ENCODE assay signal across 18 mouse cellular contexts in the genomic region with DNA sequence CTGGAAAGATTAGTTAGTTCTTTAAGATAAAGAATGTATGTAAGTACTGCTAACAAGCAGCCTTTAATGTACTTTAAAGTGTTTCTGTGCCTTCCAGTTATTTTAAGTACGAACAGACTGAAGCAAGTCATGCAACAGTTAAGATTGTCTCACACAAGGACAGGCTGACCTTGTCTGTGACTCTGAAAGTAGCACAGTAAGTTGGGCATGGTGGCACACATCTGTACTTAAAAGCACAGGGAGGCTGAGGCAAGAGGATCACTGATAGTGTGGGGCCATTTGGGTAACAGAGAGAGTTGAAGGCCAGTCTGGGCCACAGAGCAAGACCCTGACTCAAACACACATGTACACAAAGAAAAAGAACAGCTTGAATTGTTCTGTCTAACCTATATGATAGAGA. TPM values are rescaled to one million over a fixed set of nuclear protein-coding genes. Genes with fewer than 3 reads are reported as not detected.
DNase-seq lines count a peak whose midpoint lies in the region; ATAC-seq and TF ChIP-seq lines count a peak whose summit lies in the region.
"Had no signal": no experiment of that assay in that cellular context is flagged by ENCODE, and none has a peak within 500 bp of the region (broad histone marks: within the 10 kb centered on the region; RNA-seq: fewer than 3 reads in every experiment).

No protein-coding gene starts in this region.

- H3K9ac ChIP-seq in heart, embryonic 14.5 days (ENCODE audit: low read length) = no peak overlapping the region
- H3K9ac ChIP-seq: embryonic facial prominence, embryonic 12.5 days; forebrain, embryonic 15.5 days; hindbrain, embryonic 13.5 days had no signal

- H3K9me3 ChIP-seq in heart, embryonic 14.5 days (ENCODE audit: control insufficient read depth, low read length) = no peaks in the 10 kb centered on the region
- H3K9me3 ChIP-seq: embryonic facial prominence, embryonic 12.5 days; forebrain, embryonic 15.5 days; hindbrain, embryonic 13.5 days had no signal

- H3K4me2 ChIP-seq in heart, embryonic 14.5 days (ENCODE audit: low read length) = no peak overlapping the region
- H3K4me2 ChIP-seq: embryonic facial prominence, embryonic 12.5 days; forebrain, embryonic 15.5 days; hindbrain, embryonic 13.5 days had no signal

- TF ChIP-seq CTCF in kidney, adult 2 months (conservative IDR thresholded peaks at IDR 0.05; ENCODE audit: insufficient read depth, insufficient read length, low read depth, low read length) = no peak

- no peaks in the 10 kb centered on the region for H3K27me3 ChIP-seq in heart, embryonic 14.5 days (ENCODE audit: control insufficient read depth, insufficient read depth, low read length)
- H3K27me3 ChIP-seq in kidney, adult 2 months (replicated peaks; ENCODE audit: control insufficient read depth, insufficient read depth, low read length) = no peaks in the 10 kb centered on the region
- H3K27me3 ChIP-seq: embryonic facial prominence, embryonic 12.5 days; forebrain, embryonic 15.5 days; hindbrain, embryonic 13.5 days; Patski had no signal

- peak; percentile 19 for DNase-seq in adrenal gland, adult 8-10 months
- DNase-seq in adrenal gland, postnatal 14 days = no peak
- DNase-seq in heart, adult 8-10 months (ENCODE audit: low spot score) = no peak
- DNase-seq in kidney, adult 2 months = peak; percentile 3
- DNase-seq in kidney, postnatal 36 days = no peak
- DNase-seq in ovary, adult 18-20 months (ENCODE audit: low spot score) = no peak
- DNase-seq: cerebellum, adult 11-12 months; cerebellum, adult 9-10 months; cerebellum, postnatal 25 days; gastrocnemius, postnatal 36 days; heart, adult 11 months; kidney, adult 11 months had no signal

- peaks cover 20% of the 10 kb centered on the region for H3K36me3 ChIP-seq in heart, embryonic 14.5 days (ENCODE audit: control insufficient read depth, insufficient read depth, low read length)
- no peaks in the 10 kb centered on the region for H3K36me3 ChIP-seq in kidney, adult 2 months (ENCODE audit: control insufficient read depth, insufficient read depth, low read length)

- 38% methylated on average over 1 of the region's 1 CpGs for WGBS in heart, embryonic 14.5 days
- 67% methylated on average over 1 of the region's 1 CpGs for WGBS in kidney, adult 2 months

- peak overlapping the region; percentile 79 to 84 for H3K27ac ChIP-seq in heart, embryonic 14.5 days (replicated peaks in 1 of 2; ENCODE audit: control insufficient read depth in 1 of 2, insufficient read depth in 1 of 2, low read depth in 2 of 2, low read length in 2 of 2)
- H3K27ac ChIP-seq in kidney, adult 2 months (ENCODE audit: insufficient read depth, low read depth, low read length) = no peak overlapping the region
- H3K27ac ChIP-seq: embryonic facial prominence, embryonic 12.5 days; forebrain, embryonic 15.5 days; hindbrain, embryonic 13.5 days; hindbrain, postnatal 0 days had no signal

- H3K4me3 ChIP-seq in heart, embryonic 14.5 days (ENCODE audit: control insufficient read depth in 1 of 2, insufficient read depth in 1 of 2, low read depth in 1 of 2, low read length in 2 of 2) = no peak overlapping the region
- H3K4me3 ChIP-seq in kidney, adult 2 months (ENCODE audit: insufficient read depth, low read depth, low read length) = no peak overlapping the region
- H3K4me3 ChIP-seq: embryonic facial prominence, embryonic 12.5 days; forebrain, embryonic 15.5 days; hindbrain, embryonic 13.5 days had no signal

- no peak for ATAC-seq in heart, embryonic 14.5 days (ENCODE audit: insufficient number of reproducible peaks, insufficient read depth, low FRiP score, low read depth)
- ATAC-seq: forebrain, embryonic 15.5 days; hindbrain, postnatal 0 days; Patski had no signal

- TF ChIP-seq POLR2A in kidney, adult 2 months (IDR thresholded peaks at IDR 0.05; ENCODE audit: low read depth, low read length) = no peak

- no peaks in the 10 kb centered on the region; a peak in 1 of 4 replicates for H3K4me1 ChIP-seq in heart, embryonic 14.5 days (ENCODE audit: control insufficient read depth in 2 of 2, insufficient read depth in 2 of 2, low read length in 2 of 2)
- H3K4me1 ChIP-seq in kidney, adult 2 months (ENCODE audit: control insufficient read depth, insufficient read depth, low read length) = no peaks in the 10 kb centered on the region
- H3K4me1 ChIP-seq: embryonic facial prominence, embryonic 12.5 days had no signal

RNA-seq across cellular contexts. Expression of a gene that starts 14.5 kb away (rescaled TPM):
- total RNA-seq in adrenal gland, adult 8-10 months (2022) = 1 to 10 TPM; 7.0 to 9.7 (median 7.8) TPM
- 7.5 and 9.3 TPM in 2 replicates for total RNA-seq in adrenal gland, postnatal 14 days (2021)
- polyA plus RNA-seq in heart, embryonic 14.5 days (2014; fragmentation: Nextera tagmentation; extraction: Ambion mirVana) = 8.5 and 8.7 TPM in 2 replicates
- 1 to 10 TPM; 2.4 to 3.4 (median 2.6) TPM for total RNA-seq in heart, adult 8-10 months (2022)
- polyA plus RNA-seq in kidney, adult 2 months (2012; rRNA removed) = 0.94 and 1.2 TPM in 2 replicates

Comparison
In these comparisons a context has a peak if more than half of its experiments do, and no peak if none do; other contexts are left out.
1. DNase-seq: peak in adrenal gland, adult 8-10 months (single experiment) and kidney, adult 2 months (single experiment); none in adrenal gland, postnatal 14 days (single experiment), heart, adult 8-10 months (single experiment), kidney, postnatal 36 days (0 of 2) and ovary, adult 18-20 months (single experiment).